Mouse (Mus musculus): ENCODE results near the gene Tpt1. TPM values are rescaled to one million over a fixed set of nuclear protein-coding genes. Genes with fewer than 3 reads are reported as not detected.
"Not testable (repeated sequence)": the region's sequence is repeated elsewhere in the genome, so short reads cannot be mapped to it uniquely, and the experiment has no call there.

Tpt1 gene
- polyA plus RNA-seq, 1 experiment from 2014 or later: 883 TPM

- Histone ChIP-seq H3K4me3 (replicated peaks; ENCODE audit: low read depth, low read length) (no peak overlapping the region), H3K4me2 (ENCODE audit: low read length) (no peak overlapping the region), H3K27ac (replicated peaks; ENCODE audit: low read depth, low read length) (peak overlapping the region; percentile 26; the same call in 1 of the 2 replicates), H3K36me3 (ENCODE audit: control insufficient read depth, insufficient read depth, low read length) (no peaks in the 10 kb centered on the region), H3K4me1 (ENCODE audit: control insufficient read depth, insufficient read depth, low read length) (0 out of 2 replicates have a peak, but pooled peaks cover 4% of the 10 kb centered on the region), H3K9ac (replicated peaks; ENCODE audit: low read length) (no peak overlapping the region), H3K9me3 (ENCODE audit: control insufficient read depth, low read length) (no peaks in the 10 kb centered on the region), H3K27me3 (ENCODE audit: control insufficient read depth, insufficient read depth, low read length) (no peaks in the 10 kb centered on the region)
- 4% methylated on average over 7 of the region's 7 CpGs for WGBS
- no peak for ATAC-seq (ENCODE audit: low FRiP score, low TSS enrichment)
- DNase-seq: peak; percentile 67
Measured at GRCm38 (mm10) chr14:75863549-75864409, 18.9 kb downstream of the Tpt1 start.

- Histone ChIP-seq H3K9ac (replicated peaks; ENCODE audit: low read length) (no peak overlapping the region), H3K9me3 (ENCODE audit: control insufficient read depth, low read length) (no peaks in the 10 kb centered on the region), H3K4me1 (ENCODE audit: control insufficient read depth, insufficient read depth, low read length) (0 out of 2 replicates have a peak, but pooled peaks cover 4% of the 10 kb centered on the region), H3K4me2 (ENCODE audit: low read length) (no peak overlapping the region), H3K27ac (replicated peaks; ENCODE audit: low read depth, low read length) (no peak overlapping the region), H3K27me3 (ENCODE audit: control insufficient read depth, insufficient read depth, low read length) (no peaks in the 10 kb centered on the region), H3K36me3 (ENCODE audit: control insufficient read depth, insufficient read depth, low read length) (no peaks in the 10 kb centered on the region), H3K4me3 (replicated peaks; ENCODE audit: low read depth, low read length) (no peak overlapping the region)
- ATAC-seq (ENCODE audit: low FRiP score, low TSS enrichment): no peak
- no peak for DNase-seq
- WGBS: 84% methylated on average over 9 of the region's 9 CpGs
Measured at GRCm38 (mm10) chr14:75866706-75867333, 21.9 kb downstream of the Tpt1 start.

GRCm38 (mm10) chr14:75868028-75868427, 23.1 kb downstream of the Tpt1 start:
- H3K4me2 ChIP-seq (ENCODE audit: low read length); H3K4me3 ChIP-seq (replicated peaks; ENCODE audit: low read depth, low read length); H3K4me1 ChIP-seq (ENCODE audit: control insufficient read depth, insufficient read depth, low read length); ATAC-seq (ENCODE audit: low FRiP score, low TSS enrichment); H3K27me3 ChIP-seq (ENCODE audit: control insufficient read depth, insufficient read depth, low read length); H3K9me3 ChIP-seq (ENCODE audit: control insufficient read depth, low read length); DNase-seq; H3K36me3 ChIP-seq (ENCODE audit: control insufficient read depth, insufficient read depth, low read length); H3K27ac ChIP-seq (replicated peaks; ENCODE audit: low read depth, low read length); H3K9ac ChIP-seq (replicated peaks; ENCODE audit: low read length): not testable (repeated sequence)
- WGBS: 69% methylated on average over 3 of the region's 3 CpGs

- 75% methylated on average over 14 of the region's 14 CpGs for WGBS
- ATAC-seq (ENCODE audit: low FRiP score, low TSS enrichment) (no peak), DNase-seq (no peak)
- no peak overlapping the region for H3K27ac ChIP-seq (replicated peaks; ENCODE audit: low read depth, low read length)
- H3K4me2 ChIP-seq (ENCODE audit: low read length): no peak overlapping the region
- H3K4me3 ChIP-seq (replicated peaks; ENCODE audit: low read depth, low read length): no peak overlapping the region
- H3K9ac ChIP-seq (replicated peaks; ENCODE audit: low read length): no peak overlapping the region; the same call in 1 of the 2 replicates
- H3K4me1 ChIP-seq (ENCODE audit: control insufficient read depth, insufficient read depth, low read length): no peaks in the 10 kb centered on the region
- no peaks in the 10 kb centered on the region for H3K27me3 ChIP-seq (ENCODE audit: control insufficient read depth, insufficient read depth, low read length)
- H3K9me3 ChIP-seq (ENCODE audit: control insufficient read depth, low read length): no peaks in the 10 kb centered on the region
- no peaks in the 10 kb centered on the region for H3K36me3 ChIP-seq (ENCODE audit: control insufficient read depth, insufficient read depth, low read length)
Measured at GRCm38 (mm10) chr14:75869769-75870363, 25.0 kb downstream of the Tpt1 start.

GRCm38 (mm10) chr14:75870631-75871030, 25.7 kb downstream of the Tpt1 start:
- Histone ChIP-seq H3K36me3 (ENCODE audit: control insufficient read depth, insufficient read depth, low read length) (no peaks in the 10 kb centered on the region), H3K27me3 (ENCODE audit: control insufficient read depth, insufficient read depth, low read length) (no peaks in the 10 kb centered on the region), H3K4me2 (ENCODE audit: low read length) (peak overlapping the region; percentile 33), H3K9me3 (ENCODE audit: control insufficient read depth, low read length) (no peaks in the 10 kb centered on the region), H3K4me1 (ENCODE audit: control insufficient read depth, insufficient read depth, low read length) (no peaks in the 10 kb centered on the region), H3K9ac (replicated peaks; ENCODE audit: low read length) (no peak overlapping the region), H3K27ac (replicated peaks; ENCODE audit: low read depth, low read length) (no peak overlapping the region), H3K4me3 (replicated peaks; ENCODE audit: low read depth, low read length) (no peak overlapping the region)
- no peak for ATAC-seq (ENCODE audit: low FRiP score, low TSS enrichment)
- DNase-seq: peak; percentile 84
- 21% methylated on average over 9 of the region's 10 CpGs for WGBS

GRCm38 (mm10) chr14:75871111-75871510, 26.2 kb downstream of the Tpt1 start:
- 4% methylated on average over 5 of the region's 5 CpGs for whole genome bisulfite sequencing
- Histone ChIP-seq H3K4me1 (ENCODE audit: control insufficient read depth, insufficient read depth, low read length) (no peaks in the 10 kb centered on the region), H3K9me3 (ENCODE audit: control insufficient read depth, low read length) (no peaks in the 10 kb centered on the region), H3K36me3 (ENCODE audit: control insufficient read depth, insufficient read depth, low read length) (no peaks in the 10 kb centered on the region), H3K27ac (replicated peaks; ENCODE audit: low read depth, low read length) (no peak overlapping the region), H3K4me2 (ENCODE audit: low read length) (no peak overlapping the region), H3K9ac (replicated peaks; ENCODE audit: low read length) (no peak overlapping the region), H3K27me3 (ENCODE audit: control insufficient read depth, insufficient read depth, low read length) (no peaks in the 10 kb centered on the region), H3K4me3 (replicated peaks; ENCODE audit: low read depth, low read length) (no peak overlapping the region)
- ATAC-seq (ENCODE audit: low FRiP score, low TSS enrichment) (peak; percentile 71; the same call in 1 of the 2 replicates), DNase-seq (peak; percentile 57)

- Histone ChIP-seq H3K27ac (replicated peaks; ENCODE audit: low read depth, low read length) (no peak overlapping the region), H3K27me3 (ENCODE audit: control insufficient read depth, insufficient read depth, low read length) (no peaks in the 10 kb centered on the region), H3K4me1 (ENCODE audit: control insufficient read depth, insufficient read depth, low read length) (no peaks in the 10 kb centered on the region), H3K4me3 (replicated peaks; ENCODE audit: low read depth, low read length) (no peak overlapping the region), H3K9me3 (ENCODE audit: control insufficient read depth, low read length) (no peaks in the 10 kb centered on the region), H3K9ac (replicated peaks; ENCODE audit: low read length) (no peak overlapping the region), H3K36me3 (ENCODE audit: control insufficient read depth, insufficient read depth, low read length) (no peaks in the 10 kb centered on the region), H3K4me2 (ENCODE audit: low read length) (no peak overlapping the region)
- ATAC-seq (ENCODE audit: low FRiP score, low TSS enrichment) (no peak), DNase-seq (no peak)
- WGBS: 92% methylated on average over 4 of the region's 4 CpGs
Measured at GRCm38 (mm10) chr14:75871750-75872149, 26.9 kb downstream of the Tpt1 start.

- WGBS: 88% methylated on average over 9 of the region's 9 CpGs
- no peak for ATAC-seq (ENCODE audit: low FRiP score, low TSS enrichment)
Measured at GRCm38 (mm10) chr14:75873612-75874011, 28.7 kb downstream of the Tpt1 start.

More at GRCm38 (mm10) chr14:75873612-75874011, 28.7 kb downstream of the Tpt1 start:
- Histone ChIP-seq H3K9me3 (ENCODE audit: control insufficient read depth, low read length) (no peaks in the 10 kb centered on the region), H3K4me3 (replicated peaks; ENCODE audit: low read depth, low read length) (no peak overlapping the region), H3K27me3 (ENCODE audit: control insufficient read depth, insufficient read depth, low read length) (no peaks in the 10 kb centered on the region), H3K4me1 (ENCODE audit: control insufficient read depth, insufficient read depth, low read length) (no peaks in the 10 kb centered on the region), H3K4me2 (ENCODE audit: low read length) (no peak overlapping the region), H3K27ac (replicated peaks; ENCODE audit: low read depth, low read length) (no peak overlapping the region), H3K9ac (replicated peaks; ENCODE audit: low read length) (no peak overlapping the region), H3K36me3 (ENCODE audit: control insufficient read depth, insufficient read depth, low read length) (no peaks in the 10 kb centered on the region)
- no peak for DNase-seq
